Mouse (Mus musculus) naive thymus-derived CD4-positive, alpha-beta T cell, adult 2 months (primary cell): ENCODE measurements around the gene Dnlz.

Experiments used
- DNase-seq: peaks from one replicate; pipeline ENCODE4 v3.0.0-alpha.2; 2011; ENCODE audit warnings: low read depth

The Dnlz gene

GRCm38 (mm10) chr2:26357484-26357883 lies 5.6 kb upstream of the Dnlz start:
- DNase-seq, result no peak

GRCm38 (mm10) chr2:26356678-26357077 lies 4.8 kb upstream of the Dnlz start:
- DNase-seq, result peak; percentile 31

GRCm38 (mm10) chr2:26356231-26356630 lies 4.3 kb upstream of the Dnlz start:
- DNase-seq, result no peak

GRCm38 (mm10) chr2:26354401-26354800 lies 2.5 kb upstream of the Dnlz start:
- DNase-seq, result no peak

GRCm38 (mm10) chr2:26353066-26353980 lies 1.4 kb upstream of the Dnlz start:
- DNase-seq, result no peak

GRCm38 (mm10) chr2:26352291-26352910 lies 491 bp upstream of the Dnlz start:
- no peak for DNase-seq

GRCm38 (mm10) chr2:26348241-26348640 lies 3.7 kb downstream of the Dnlz start:
- no peak for DNase-seq

- no peak for DNase-seq
These were observed 9.1 kb downstream of the Dnlz start for GRCm38 (mm10) chr2:26342609-26343490.

- no peak for DNase-seq
These were observed 9.9 kb downstream of the Dnlz start for GRCm38 (mm10) chr2:26342044-26342443.

GRCm38 (mm10) chr2:26341510-26341981 lies 10.4 kb downstream of the Dnlz start:
- no peak for DNase-seq

- DNase-seq, result no peak
These were observed 12.7 kb downstream of the Dnlz start for GRCm38 (mm10) chr2:26339204-26339551.

- no peak for DNase-seq
These were observed 13.4 kb downstream of the Dnlz start for GRCm38 (mm10) chr2:26338302-26339203.

- no peak for DNase-seq
These were observed 21.2 kb downstream of the Dnlz start for GRCm38 (mm10) chr2:26330702-26331101.

GRCm38 (mm10) chr2:26330056-26330468 lies 21.8 kb downstream of the Dnlz start:
- no peak for DNase-seq

- DNase-seq, result no peak
These were observed 22.5 kb downstream of the Dnlz start for GRCm38 (mm10) chr2:26329402-26329801.

GRCm38 (mm10) chr2:26327852-26328251 lies 24.1 kb downstream of the Dnlz start:
- peak; percentile 53 for DNase-seq

GRCm38 (mm10) chr2:26325386-26326181 lies 26.3 kb downstream of the Dnlz start:
- DNase-seq, result peak; percentile 81

GRCm38 (mm10) chr2:26324917-26325316 lies 27.0 kb downstream of the Dnlz start:
- peak; percentile 39 for DNase-seq

- DNase-seq, result no peak
These were observed 28.2 kb downstream of the Dnlz start for GRCm38 (mm10) chr2:26323589-26324325.
